Mouse (Mus musculus): ENCODE measurements around the gene Tmigd3. TPM values are rescaled to one million over a fixed set of nuclear protein-coding genes. Genes with fewer than 3 reads are reported as not detected.

Tmigd3 gene
- polyA plus RNA-seq (2012; rRNA removed), result 0.85 and 1.1 TPM in 2 replicates

- TF ChIP-seq POLR2A (IDR thresholded peaks at IDR 0.05; ENCODE audit: low read depth, low read length) (no peak), CTCF (IDR thresholded peaks at IDR 0.05; ENCODE audit: extremely low read depth, insufficient read depth, insufficient read length, insufficient replicate concordance) (no peak)
- Histone ChIP-seq H3K4me3 (ENCODE audit: extremely low read depth, insufficient read depth, insufficient read length) (no peak within 1 kb of the TSS), H3K27me3 (ENCODE audit: control insufficient read depth, insufficient read depth, low read length) (no peaks in the 10 kb centered on the region), H3K27ac (ENCODE audit: insufficient read depth, low read length) (no peak within 1 kb of the TSS), H3K36me3 (ENCODE audit: control insufficient read depth, insufficient read depth, low read length) (no peaks in the 10 kb centered on the region), H3K4me1 (ENCODE audit: control insufficient read depth, insufficient read depth, insufficient read length) (no peaks in the 10 kb centered on the region)
- WGBS, result 93% methylated on average over 3 of the region's 3 CpGs
- DNase-seq (ENCODE audit: low read depth in 1 of 2, low spot score in 2 of 2), result no peak
These were observed at the start of gene Tmigd3, which contains the start of gene Adora3 for GRCm38 (mm10) chr3:105870558-105870957. Gene Tmigd3 (plus strand): TSS chr3:105870903. Gene Adora3 (plus strand): TSS chr3:105870858.

- 91% methylated on average over 3 of the region's 3 CpGs for WGBS
These were observed 49.2 kb upstream of the Tmigd3 start for GRCm38 (mm10) chr3:105821504-105821903.

GRCm38 (mm10) chr3:105823609-105824008, 47.1 kb upstream of the Tmigd3 start:
- Histone ChIP-seq H3K36me3 (ENCODE audit: control insufficient read depth, insufficient read depth, low read length) (no peaks in the 10 kb centered on the region), H3K4me3 (ENCODE audit: extremely low read depth, insufficient read depth, insufficient read length) (no peak overlapping the region), H3K4me1 (ENCODE audit: control insufficient read depth, insufficient read depth, insufficient read length) (peaks cover 19% of the 10 kb centered on the region; the same call in 1 of the 2 replicates), H3K27ac (ENCODE audit: insufficient read depth, low read length) (no peak overlapping the region), H3K27me3 (ENCODE audit: control insufficient read depth, insufficient read depth, low read length) (no peaks in the 10 kb centered on the region)
- TF ChIP-seq POLR2A (IDR thresholded peaks at IDR 0.05; ENCODE audit: low read depth, low read length) (no peak), CTCF (IDR thresholded peaks at IDR 0.05; ENCODE audit: extremely low read depth, insufficient read depth, insufficient read length, insufficient replicate concordance) (no peak)
- no peak for DNase-seq (ENCODE audit: low read depth in 1 of 2, low spot score in 2 of 2)

More at GRCm38 (mm10) chr3:105821504-105821903, 49.2 kb upstream of the Tmigd3 start:
- Histone ChIP-seq H3K27me3 (ENCODE audit: control insufficient read depth, insufficient read depth, low read length) (no peaks in the 10 kb centered on the region), H3K27ac (ENCODE audit: insufficient read depth, low read length) (no peak overlapping the region), H3K4me1 (ENCODE audit: control insufficient read depth, insufficient read depth, insufficient read length) (peaks cover 19% of the 10 kb centered on the region; the same call in 1 of the 2 replicates), H3K4me3 (ENCODE audit: extremely low read depth, insufficient read depth, insufficient read length) (no peak overlapping the region), H3K36me3 (ENCODE audit: control insufficient read depth, insufficient read depth, low read length) (no peaks in the 10 kb centered on the region)
- no peak for DNase-seq (ENCODE audit: low read depth in 1 of 2, low spot score in 2 of 2)
- TF ChIP-seq CTCF (IDR thresholded peaks at IDR 0.05; ENCODE audit: extremely low read depth, insufficient read depth, insufficient read length, insufficient replicate concordance) (no peak), POLR2A (IDR thresholded peaks at IDR 0.05; ENCODE audit: low read depth, low read length) (no peak)

GRCm38 (mm10) chr3:105824103-105824502, 46.6 kb upstream of the Tmigd3 start:
- Histone ChIP-seq H3K27me3 (ENCODE audit: control insufficient read depth, insufficient read depth, low read length) (no peaks in the 10 kb centered on the region), H3K36me3 (ENCODE audit: control insufficient read depth, insufficient read depth, low read length) (no peaks in the 10 kb centered on the region), H3K4me1 (ENCODE audit: control insufficient read depth, insufficient read depth, insufficient read length) (peaks cover 19% of the 10 kb centered on the region; the same call in 1 of the 2 replicates), H3K4me3 (ENCODE audit: extremely low read depth, insufficient read depth, insufficient read length) (no peak overlapping the region), H3K27ac (ENCODE audit: insufficient read depth, low read length) (no peak overlapping the region)
- no peak for TF ChIP-seq CTCF (IDR thresholded peaks at IDR 0.05; ENCODE audit: extremely low read depth, insufficient read depth, insufficient read length, insufficient replicate concordance)
- no peak for TF ChIP-seq POLR2A (IDR thresholded peaks at IDR 0.05; ENCODE audit: low read depth, low read length)
- 40% methylated on average over 5 of the region's 5 CpGs for WGBS
- DNase-seq (ENCODE audit: low read depth in 1 of 2, low spot score in 2 of 2), result no peak

- no peak overlapping the region for H3K27ac ChIP-seq (ENCODE audit: insufficient read depth, low read length)
- H3K4me1 ChIP-seq (ENCODE audit: control insufficient read depth, insufficient read depth, insufficient read length), result peaks cover 19% of the 10 kb centered on the region; the same call in 1 of the 2 replicates
- no peak overlapping the region for H3K4me3 ChIP-seq (ENCODE audit: extremely low read depth, insufficient read depth, insufficient read length)
- no peak for DNase-seq (ENCODE audit: low read depth in 1 of 2, low spot score in 2 of 2)
- no peaks in the 10 kb centered on the region for H3K36me3 ChIP-seq (ENCODE audit: control insufficient read depth, insufficient read depth, low read length)
- no peaks in the 10 kb centered on the region for H3K27me3 ChIP-seq (ENCODE audit: control insufficient read depth, insufficient read depth, low read length)
- TF ChIP-seq POLR2A (IDR thresholded peaks at IDR 0.05; ENCODE audit: low read depth, low read length), result no peak
- no peak for TF ChIP-seq CTCF (IDR thresholded peaks at IDR 0.05; ENCODE audit: extremely low read depth, insufficient read depth, insufficient read length, insufficient replicate concordance)
- 72% methylated on average over 2 of the region's 2 CpGs for WGBS
These were observed 46.0 kb upstream of the Tmigd3 start for GRCm38 (mm10) chr3:105824704-105825103.

- no peak for TF ChIP-seq POLR2A (IDR thresholded peaks at IDR 0.05; ENCODE audit: low read depth, low read length)
- TF ChIP-seq CTCF (IDR thresholded peaks at IDR 0.05; ENCODE audit: extremely low read depth, insufficient read depth, insufficient read length, insufficient replicate concordance), result no peak
- Histone ChIP-seq H3K27ac (ENCODE audit: insufficient read depth, low read length) (peak overlapping the region; percentile 37), H3K27me3 (ENCODE audit: control insufficient read depth, insufficient read depth, low read length) (no peaks in the 10 kb centered on the region), H3K36me3 (ENCODE audit: control insufficient read depth, insufficient read depth, low read length) (no peaks in the 10 kb centered on the region), H3K4me1 (ENCODE audit: control insufficient read depth, insufficient read depth, insufficient read length) (peaks cover 19% of the 10 kb centered on the region; the same call in 1 of the 2 replicates), H3K4me3 (ENCODE audit: extremely low read depth, insufficient read depth, insufficient read length) (no peak overlapping the region)
- WGBS, result 48% methylated on average over 7 of the region's 7 CpGs
- peak; percentile 8 to 44 for DNase-seq (ENCODE audit: low read depth in 1 of 2, low spot score in 2 of 2)
These were observed 45.1 kb upstream of the Tmigd3 start for GRCm38 (mm10) chr3:105825501-105826161.

- no peak overlapping the region for H3K4me3 ChIP-seq (ENCODE audit: extremely low read depth, insufficient read depth, insufficient read length)
- H3K36me3 ChIP-seq (ENCODE audit: control insufficient read depth, insufficient read depth, low read length), result no peaks in the 10 kb centered on the region
- no peaks in the 10 kb centered on the region; the same call in 1 of the 2 replicates for H3K4me1 ChIP-seq (ENCODE audit: control insufficient read depth, insufficient read depth, insufficient read length)
- no peaks in the 10 kb centered on the region for H3K27me3 ChIP-seq (ENCODE audit: control insufficient read depth, insufficient read depth, low read length)
- no peak overlapping the region for H3K27ac ChIP-seq (ENCODE audit: insufficient read depth, low read length)
- 97% methylated on average over 3 of the region's 3 CpGs for WGBS
- TF ChIP-seq CTCF (IDR thresholded peaks at IDR 0.05; ENCODE audit: extremely low read depth, insufficient read depth, insufficient read length, insufficient replicate concordance), result no peak
- TF ChIP-seq POLR2A (IDR thresholded peaks at IDR 0.05; ENCODE audit: low read depth, low read length), result no peak
- no peak for DNase-seq (ENCODE audit: low read depth in 1 of 2, low spot score in 2 of 2)
These were observed 39.1 kb upstream of the Tmigd3 start for GRCm38 (mm10) chr3:105831584-105831983.
